Mouse (Mus musculus) bone marrow, adult 2 months (tissue): ENCODE results near the gene Irak3.

Experiments
- CTCF ChIP-seq: fragments of 200-500 bp; IDR thresholded peaks from 2 replicates; pipeline ENCODE4 v1.5.1; 2011; ENCODE audit warnings: low read length, control low read depth; ENCODE audit not compliant: control insufficient read depth, insufficient read depth
- POLR2A ChIP-seq: fragments of 200-500 bp; IDR thresholded peaks from 2 replicates; pipeline ENCODE4 v1.6.1; 2011; ENCODE audit warnings: low read depth, mild to moderate bottlenecking, control low read depth, low read length, borderline replicate concordance; ENCODE audit not compliant: control insufficient read depth

- TF ChIP-seq CTCF: no peak
- TF ChIP-seq POLR2A: no peak
These were observed 38.4 kb downstream of the Irak3 start for GRCm38 (mm10) chr10:120163490-120163889.
